Mouse (Mus musculus): ENCODE results near the gene Plekha5. TPM values are rescaled to one million over a fixed set of nuclear protein-coding genes. Genes with fewer than 3 reads are reported as not detected.

Gene Plekha5
- total and polyA plus RNA-seq, 2 experiments from 2014 or later = 24.2 to 28.8 TPM

DNA sequence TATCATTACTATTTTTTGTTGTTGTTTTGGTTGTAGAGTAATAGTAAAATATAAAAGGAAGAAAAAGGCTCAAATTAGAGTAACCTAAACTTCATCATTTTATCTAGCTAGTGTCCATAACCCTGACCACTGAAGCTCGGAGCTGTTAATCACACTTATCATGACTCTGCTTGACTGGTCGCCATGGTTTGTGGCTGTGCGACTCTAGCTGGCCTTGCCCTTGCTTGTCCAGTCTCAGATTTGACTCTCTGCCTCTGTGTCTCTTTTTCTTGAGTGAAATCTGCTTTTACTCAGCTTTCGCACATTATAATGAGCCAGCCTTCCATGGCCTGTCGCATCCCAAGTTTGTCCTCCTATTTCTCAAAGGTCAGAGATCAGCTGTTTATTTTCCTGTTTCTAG lies 26.8 kb downstream of the Plekha5 start:
- WGBS = 94% methylated on average over 5 of the region's 5 CpGs
- TF ChIP-seq CTCF (IDR thresholded peaks at IDR 0.05) = no peak
- Histone ChIP-seq H3K4me3 (ENCODE audit: low read depth, low read length) (no peak overlapping the region), H3K4me1 (ENCODE audit: insufficient read depth, low read length) (no peaks in the 10 kb centered on the region), H3K9me3 (ENCODE audit: low read length) (no peaks in the 10 kb centered on the region), H3K27me3 (ENCODE audit: insufficient read depth, low read length) (no peaks in the 10 kb centered on the region), H3K4me2 (ENCODE audit: low read depth, low read length, poor library complexity, severe bottlenecking) (no peak overlapping the region), H3K36me3 (ENCODE audit: insufficient read depth, low read length) (no peaks in the 10 kb centered on the region), H3K27ac (ENCODE audit: low read depth, low read length) (no peak overlapping the region), H3K9ac (replicated peaks; ENCODE audit: low read length, poor library complexity, severe bottlenecking) (no peak overlapping the region)
- DNase-seq (ENCODE audit: low spot score) (no peak), ATAC-seq (ENCODE audit: low FRiP score) (no peak)

DNA sequence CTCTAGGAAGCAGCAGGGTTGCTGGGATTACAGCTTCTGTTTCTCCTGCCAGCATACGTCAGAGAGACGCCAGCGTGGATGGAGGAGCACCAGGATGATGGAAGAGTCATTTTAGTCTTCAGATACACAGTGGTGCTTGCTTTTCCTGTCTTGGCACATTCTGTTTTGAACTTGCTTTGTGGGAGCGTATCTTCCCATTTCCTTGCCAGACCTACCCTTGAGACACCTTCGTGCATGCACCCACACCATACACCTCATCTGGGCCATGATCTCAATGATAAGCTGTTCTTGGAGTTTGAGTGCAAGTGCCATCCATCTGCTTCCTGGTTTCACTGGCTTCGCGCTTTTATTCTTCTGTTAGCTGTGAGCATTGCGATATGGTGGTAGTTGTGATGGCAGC lies 28.9 kb downstream of the Plekha5 start:
- Histone ChIP-seq H3K4me3 (ENCODE audit: low read depth, low read length) (no peak overlapping the region), H3K36me3 (ENCODE audit: insufficient read depth, low read length) (no peaks in the 10 kb centered on the region), H3K4me2 (ENCODE audit: low read depth, low read length, poor library complexity, severe bottlenecking) (no peak overlapping the region), H3K4me1 (ENCODE audit: insufficient read depth, low read length) (no peaks in the 10 kb centered on the region), H3K9me3 (ENCODE audit: low read length) (no peaks in the 10 kb centered on the region), H3K9ac (replicated peaks; ENCODE audit: low read length, poor library complexity, severe bottlenecking) (no peak overlapping the region), H3K27me3 (ENCODE audit: insufficient read depth, low read length) (no peaks in the 10 kb centered on the region), H3K27ac (ENCODE audit: low read depth, low read length) (no peak overlapping the region)
- WGBS = 94% methylated on average over 8 of the region's 8 CpGs
- DNase-seq (ENCODE audit: low spot score) (no peak), ATAC-seq (ENCODE audit: low FRiP score) (no peak)
- no peak for TF ChIP-seq CTCF (IDR thresholded peaks at IDR 0.05)

DNA sequence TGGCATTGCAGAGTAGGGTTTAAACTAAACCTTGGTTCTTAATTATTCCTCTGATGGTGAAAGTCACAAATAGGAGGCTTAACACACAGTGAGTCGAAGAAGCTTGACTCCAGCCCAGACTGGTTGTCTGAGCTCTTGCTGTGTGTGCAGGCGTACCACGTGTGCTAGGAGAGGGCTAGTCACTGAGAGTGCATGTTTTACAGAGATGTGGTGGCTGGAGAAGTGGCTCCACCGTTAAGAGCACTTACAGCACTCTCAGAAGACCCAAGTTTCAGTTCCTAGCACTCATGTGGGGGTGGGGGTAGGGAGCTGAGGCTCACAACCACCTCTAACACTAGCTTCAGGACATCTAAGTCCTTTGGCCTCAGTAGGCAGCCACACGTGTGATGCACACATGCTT lies 29.6 kb downstream of the Plekha5 start:
- WGBS = 96% methylated on average over 5 of the region's 5 CpGs

DNA sequence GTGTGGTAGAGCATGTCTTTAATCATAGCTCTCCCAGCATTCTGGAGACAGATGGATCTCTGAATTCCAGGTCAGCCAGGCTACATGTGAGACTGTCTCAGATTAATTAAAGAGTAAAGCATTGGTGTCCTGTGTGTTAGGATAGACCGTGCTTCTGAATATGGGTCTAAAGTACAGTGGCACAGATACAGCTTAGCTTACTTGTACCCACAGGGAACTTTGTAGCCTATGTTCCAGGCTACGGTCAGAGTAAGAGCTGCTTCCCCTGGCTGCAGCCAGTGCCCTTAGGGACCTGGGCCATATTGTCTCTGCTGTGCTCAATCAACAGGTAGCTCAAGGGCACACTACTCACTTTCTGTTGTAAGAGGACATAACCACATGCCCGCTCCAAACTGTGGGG lies 30.5 kb downstream of the Plekha5 start:
- no peaks in the 10 kb centered on the region for H3K27me3 ChIP-seq (ENCODE audit: insufficient read depth, low read length)
- no peak for TF ChIP-seq CTCF (IDR thresholded peaks at IDR 0.05)
- H3K4me2 ChIP-seq (ENCODE audit: low read depth, low read length, poor library complexity, severe bottlenecking) = no peak overlapping the region
- H3K4me1 ChIP-seq (ENCODE audit: insufficient read depth, low read length) = no peaks in the 10 kb centered on the region
- H3K4me3 ChIP-seq (ENCODE audit: low read depth, low read length) = no peak overlapping the region
- H3K9me3 ChIP-seq (ENCODE audit: low read length) = no peaks in the 10 kb centered on the region
- ATAC-seq (ENCODE audit: low FRiP score) (no peak), DNase-seq (ENCODE audit: low spot score) (no peak)
- H3K36me3 ChIP-seq (ENCODE audit: insufficient read depth, low read length) = no peaks in the 10 kb centered on the region
- WGBS = 91% methylated on average over 3 of the region's 3 CpGs
- H3K9ac ChIP-seq (replicated peaks; ENCODE audit: low read length, poor library complexity, severe bottlenecking) = no peak overlapping the region
- H3K27ac ChIP-seq (ENCODE audit: low read depth, low read length) = no peak overlapping the region

More for the DNA sequence above, 29.6 kb downstream of the Plekha5 start:
- DNase-seq (ENCODE audit: low spot score) = no peak
- no peaks in the 10 kb centered on the region for H3K9me3 ChIP-seq (ENCODE audit: low read length)
- H3K27ac ChIP-seq (ENCODE audit: low read depth, low read length) = no peak overlapping the region
- no peaks in the 10 kb centered on the region for H3K4me1 ChIP-seq (ENCODE audit: insufficient read depth, low read length)
- H3K36me3 ChIP-seq (ENCODE audit: insufficient read depth, low read length) = no peaks in the 10 kb centered on the region
- ATAC-seq (ENCODE audit: low FRiP score) = no peak
- no peaks in the 10 kb centered on the region for H3K27me3 ChIP-seq (ENCODE audit: insufficient read depth, low read length)
- H3K9ac ChIP-seq (replicated peaks; ENCODE audit: low read length, poor library complexity, severe bottlenecking) = no peak overlapping the region
- H3K4me3 ChIP-seq (ENCODE audit: low read depth, low read length) = no peak overlapping the region
- H3K4me2 ChIP-seq (ENCODE audit: low read depth, low read length, poor library complexity, severe bottlenecking) = no peak overlapping the region
- TF ChIP-seq CTCF (IDR thresholded peaks at IDR 0.05) = no peak

DNA sequence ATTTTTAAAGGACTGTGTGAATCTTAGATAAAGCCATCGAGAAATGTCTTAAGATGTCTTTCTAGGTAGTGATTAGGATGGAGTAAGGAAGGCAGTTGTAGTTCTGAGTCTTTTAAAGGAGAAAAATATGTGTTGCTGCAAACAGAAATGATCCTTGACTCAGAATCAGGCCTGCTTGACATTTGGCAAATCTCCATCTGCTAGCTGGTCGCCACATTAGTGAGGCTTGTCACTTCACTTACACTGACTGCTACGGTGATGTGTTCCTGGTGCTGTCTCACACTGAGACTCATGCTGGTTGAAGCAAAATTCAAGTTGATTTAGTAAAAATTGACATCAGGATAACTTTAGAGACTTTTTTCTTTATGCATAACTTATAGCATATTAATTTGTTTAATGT lies 32.0 kb downstream of the Plekha5 start:
- H3K4me1 ChIP-seq (ENCODE audit: insufficient read depth, low read length) = no peaks in the 10 kb centered on the region
- H3K9me3 ChIP-seq (ENCODE audit: low read length) = no peaks in the 10 kb centered on the region
- no peak for ATAC-seq (ENCODE audit: low FRiP score)
- peak; percentile 45 for DNase-seq (ENCODE audit: low spot score)
- no peak for TF ChIP-seq CTCF (IDR thresholded peaks at IDR 0.05)
- H3K27ac ChIP-seq (ENCODE audit: low read depth, low read length) = no peak overlapping the region
- H3K9ac ChIP-seq (replicated peaks; ENCODE audit: low read length, poor library complexity, severe bottlenecking) = no peak overlapping the region
- no peak overlapping the region for H3K4me3 ChIP-seq (ENCODE audit: low read depth, low read length)
- H3K27me3 ChIP-seq (ENCODE audit: insufficient read depth, low read length) = no peaks in the 10 kb centered on the region
- no peaks in the 10 kb centered on the region for H3K36me3 ChIP-seq (ENCODE audit: insufficient read depth, low read length)
- H3K4me2 ChIP-seq (ENCODE audit: low read depth, low read length, poor library complexity, severe bottlenecking) = no peak overlapping the region
- 52% methylated on average over 3 of the region's 3 CpGs for WGBS

DNA sequence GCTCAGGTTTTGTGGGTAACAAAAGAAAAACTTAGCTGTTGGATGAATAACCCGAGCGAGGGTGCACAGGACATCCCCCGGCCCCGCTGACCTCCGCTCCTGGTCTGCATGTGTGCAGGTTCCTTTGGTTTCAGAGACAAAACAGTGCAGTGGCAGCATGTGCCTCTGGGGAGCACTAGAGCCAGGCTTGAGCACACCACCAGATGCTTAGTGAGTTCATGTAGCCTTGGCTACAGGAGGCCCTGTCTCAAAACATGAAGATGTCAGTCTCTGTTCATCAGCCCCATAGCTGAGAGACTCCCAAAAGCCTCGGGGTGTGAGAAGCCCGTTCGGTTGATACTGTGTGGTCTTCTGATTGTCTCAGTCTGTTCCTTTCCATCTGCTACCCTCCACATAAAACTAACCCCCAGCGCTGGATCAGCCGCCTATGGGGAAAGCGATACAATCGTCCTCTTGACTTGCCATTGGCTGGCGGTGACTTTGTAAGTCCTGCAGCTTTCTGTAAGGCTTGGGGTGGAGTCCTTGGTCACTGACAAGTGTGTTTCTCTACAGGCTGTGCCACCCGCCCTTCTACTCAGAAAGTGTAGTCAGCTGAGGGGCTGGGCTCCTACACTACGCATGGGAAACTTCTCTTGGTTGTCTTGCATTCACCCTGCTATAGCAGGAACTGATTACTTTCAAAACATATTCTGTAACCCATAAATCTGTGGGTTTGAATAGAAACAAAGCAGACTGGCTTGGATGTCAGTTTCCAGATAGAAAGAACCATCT lies 32.7 kb downstream of the Plekha5 start:
- Histone ChIP-seq H3K9ac (replicated peaks; ENCODE audit: low read length, poor library complexity, severe bottlenecking) (no peak overlapping the region), H3K4me1 (ENCODE audit: insufficient read depth, low read length) (no peaks in the 10 kb centered on the region), H3K9me3 (ENCODE audit: low read length) (no peaks in the 10 kb centered on the region), H3K36me3 (ENCODE audit: insufficient read depth, low read length) (no peaks in the 10 kb centered on the region), H3K27me3 (ENCODE audit: insufficient read depth, low read length) (no peaks in the 10 kb centered on the region), H3K27ac (ENCODE audit: low read depth, low read length) (no peak overlapping the region), H3K4me2 (ENCODE audit: low read depth, low read length, poor library complexity, severe bottlenecking) (no peak overlapping the region), H3K4me3 (ENCODE audit: low read depth, low read length) (no peak overlapping the region)
- TF ChIP-seq CTCF (IDR thresholded peaks at IDR 0.05) = no peak
- ATAC-seq (ENCODE audit: low FRiP score) (peak; percentile 27; the same call in 1 of the 2 replicates), DNase-seq (ENCODE audit: low spot score) (peak; percentile 55)
- WGBS = 80% methylated on average over 15 of the region's 15 CpGs
